Mouse (Mus musculus): ENCODE measurements at regions not wholly inside any gene's neighbourhood (a gene's known extent, or its start where the extent isn't known, plus 50 kb on each side); places are given as distances from the start of the nearest gene placed in this dataset.

DNA sequence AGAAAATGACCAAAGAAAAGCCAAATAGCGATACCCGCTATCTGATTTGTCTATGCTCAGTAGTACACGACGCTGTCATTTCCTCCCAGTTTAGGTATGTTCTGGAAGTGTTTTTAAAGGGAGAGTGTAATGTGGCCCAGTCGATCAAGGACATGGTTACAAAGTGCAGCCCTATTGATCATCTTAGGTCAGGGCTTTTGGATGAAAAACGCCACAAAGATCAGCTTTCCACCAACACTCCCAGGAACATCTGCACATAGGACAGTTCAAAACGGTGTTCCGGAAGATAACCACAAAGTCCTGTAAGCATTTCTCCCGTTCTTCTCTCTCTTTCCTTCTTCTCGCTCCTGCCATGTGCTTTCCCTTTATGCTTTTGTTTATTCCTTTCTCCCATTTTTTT is 149.2 kb upstream of the Maf start:
- TF ChIP-seq POLR2A (IDR thresholded peaks at IDR 0.05; ENCODE audit: extremely low read depth, insufficient read depth, low read length) (no peak), CTCF (IDR thresholded peaks at IDR 0.05; ENCODE audit: low read depth, low read length) (no peak)
- no peak overlapping the region for H3K4me3 ChIP-seq (ENCODE audit: insufficient read depth, low read depth, low read length)
- no peaks in the 10 kb centered on the region for H3K27me3 ChIP-seq (ENCODE audit: control insufficient read depth, insufficient read depth, low read length)
- H3K9ac ChIP-seq (ENCODE audit: low read depth, low read length): no peak overlapping the region
- H3K4me1 ChIP-seq (ENCODE audit: control insufficient read depth, insufficient read depth, low read length): peaks cover 5% of the 10 kb centered on the region
- H3K79me2 ChIP-seq (ENCODE audit: control insufficient read depth, insufficient read depth, low read length): no peaks in the 10 kb centered on the region
- DNase-seq (ENCODE audit: extremely low read depth, low read depth, low spot score): peak; percentile 92
- H3K36me3 ChIP-seq (ENCODE audit: control insufficient read depth, insufficient read depth, low read length): no peaks in the 10 kb centered on the region
- 46% methylated on average over 10 of the region's 10 CpGs for WGBS
- no peak overlapping the region for H3K27ac ChIP-seq (replicated peaks; ENCODE audit: insufficient read depth, low read depth, low read length)

DNA sequence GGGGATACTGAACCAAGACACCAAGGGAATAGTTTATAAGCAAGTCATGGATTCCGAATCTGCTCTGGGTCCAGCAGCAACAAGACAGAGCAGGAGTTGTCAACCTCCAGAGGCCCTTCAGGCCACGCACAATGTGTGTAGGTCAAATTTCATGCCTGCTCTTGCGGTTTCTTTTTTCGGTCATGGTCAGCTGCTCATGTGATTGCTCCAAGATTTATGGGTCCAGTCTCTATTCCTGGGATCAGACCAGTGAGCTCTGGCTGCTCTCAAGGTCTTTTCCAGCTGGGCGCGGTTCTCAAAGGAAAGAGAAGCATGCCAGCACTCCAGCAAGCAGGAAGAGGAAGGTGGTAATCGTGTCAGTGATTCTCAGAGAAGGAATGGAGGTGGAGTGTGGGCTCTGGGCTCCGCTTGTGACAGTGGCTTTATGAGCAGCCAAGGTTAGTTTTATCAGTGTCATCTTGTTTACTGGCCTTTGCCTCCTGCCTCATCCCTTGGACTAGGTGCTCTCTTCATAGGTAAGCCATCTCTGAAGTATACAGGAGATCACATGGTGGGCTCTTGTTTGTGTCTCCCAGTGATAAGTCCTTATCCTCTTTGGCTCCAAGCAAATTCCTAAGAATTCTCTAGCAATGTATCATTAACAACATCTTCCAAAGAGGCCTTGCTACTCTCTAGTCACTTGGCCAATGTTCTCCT is 148.5 kb upstream of the Maf start:
- no peak overlapping the region for H3K27ac ChIP-seq (replicated peaks; ENCODE audit: insufficient read depth, low read depth, low read length)
- TF ChIP-seq POLR2A (IDR thresholded peaks at IDR 0.05; ENCODE audit: extremely low read depth, insufficient read depth, low read length) (no peak), CTCF (IDR thresholded peaks at IDR 0.05; ENCODE audit: low read depth, low read length) (no peak)
- WGBS: 78% methylated on average over 8 of the region's 8 CpGs
- peak; percentile 71 for DNase-seq (ENCODE audit: extremely low read depth, low read depth, low spot score)
- no peak overlapping the region for H3K9ac ChIP-seq (ENCODE audit: low read depth, low read length)
- no peaks in the 10 kb centered on the region for H3K36me3 ChIP-seq (ENCODE audit: control insufficient read depth, insufficient read depth, low read length)
- peaks cover 5% of the 10 kb centered on the region for H3K4me1 ChIP-seq (ENCODE audit: control insufficient read depth, insufficient read depth, low read length)
- no peak overlapping the region for H3K4me3 ChIP-seq (ENCODE audit: insufficient read depth, low read depth, low read length)
- H3K27me3 ChIP-seq (ENCODE audit: control insufficient read depth, insufficient read depth, low read length): no peaks in the 10 kb centered on the region
- no peaks in the 10 kb centered on the region for H3K79me2 ChIP-seq (ENCODE audit: control insufficient read depth, insufficient read depth, low read length)

DNA sequence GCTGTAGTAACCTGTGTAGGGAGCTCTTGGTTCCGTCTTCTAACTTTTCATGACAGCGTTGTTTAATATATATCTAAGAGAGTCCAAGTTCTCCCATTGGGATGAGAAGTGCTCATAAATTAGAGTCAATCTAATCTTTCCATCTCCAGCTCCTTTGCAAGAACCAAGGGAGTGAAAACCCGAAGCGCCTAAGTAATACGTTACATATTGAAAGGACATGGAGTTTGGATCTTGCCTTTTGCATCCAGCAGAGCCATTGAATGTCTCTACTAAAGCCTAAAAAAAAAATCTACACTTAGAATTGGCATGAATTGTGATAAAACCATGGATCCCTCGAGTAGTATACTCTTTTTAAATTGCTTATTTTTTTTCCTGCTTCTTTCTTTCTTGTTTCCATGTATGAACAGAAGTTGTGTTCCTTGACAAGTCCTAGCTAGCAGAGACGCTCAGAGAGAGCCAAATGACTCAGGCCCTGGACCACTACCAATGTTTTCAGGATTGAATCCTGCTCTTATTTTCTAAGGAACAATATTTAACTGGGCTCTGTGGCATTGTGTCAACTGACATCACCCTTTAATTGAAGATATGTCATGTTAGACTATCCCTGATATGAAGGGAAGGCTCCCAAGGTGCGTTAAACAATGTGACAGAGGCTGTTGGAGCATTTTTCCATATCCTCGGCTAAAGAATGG is 146.8 kb upstream of the Maf start:
- peaks cover 5% of the 10 kb centered on the region for H3K4me1 ChIP-seq (ENCODE audit: control insufficient read depth, insufficient read depth, low read length)
- 88% methylated on average over 9 of the region's 9 CpGs for WGBS
- no peaks in the 10 kb centered on the region for H3K36me3 ChIP-seq (ENCODE audit: control insufficient read depth, insufficient read depth, low read length)
- no peaks in the 10 kb centered on the region for H3K27me3 ChIP-seq (ENCODE audit: control insufficient read depth, insufficient read depth, low read length)
- TF ChIP-seq POLR2A (IDR thresholded peaks at IDR 0.05; ENCODE audit: extremely low read depth, insufficient read depth, low read length) (no peak), CTCF (IDR thresholded peaks at IDR 0.05; ENCODE audit: low read depth, low read length) (no peak)
- H3K27ac ChIP-seq (replicated peaks; ENCODE audit: insufficient read depth, low read depth, low read length): no peak overlapping the region
- H3K4me3 ChIP-seq (ENCODE audit: insufficient read depth, low read depth, low read length): no peak overlapping the region
- DNase-seq (ENCODE audit: extremely low read depth, low read depth, low spot score): no peak
- no peaks in the 10 kb centered on the region for H3K79me2 ChIP-seq (ENCODE audit: control insufficient read depth, insufficient read depth, low read length)
- no peak overlapping the region for H3K9ac ChIP-seq (ENCODE audit: low read depth, low read length)

GRCm38 (mm10) chr8:115850552-115850951 is 143.0 kb upstream of the Maf start:
- Histone ChIP-seq H3K4me3 (ENCODE audit: insufficient read depth, low read depth, low read length) (no peak overlapping the region), H3K27ac (replicated peaks; ENCODE audit: insufficient read depth, low read depth, low read length) (no peak overlapping the region), H3K36me3 (ENCODE audit: control insufficient read depth, insufficient read depth, low read length) (no peaks in the 10 kb centered on the region), H3K79me2 (ENCODE audit: control insufficient read depth, insufficient read depth, low read length) (no peaks in the 10 kb centered on the region), H3K9ac (ENCODE audit: low read depth, low read length) (no peak overlapping the region), H3K4me1 (ENCODE audit: control insufficient read depth, insufficient read depth, low read length) (no peaks in the 10 kb centered on the region), H3K27me3 (ENCODE audit: control insufficient read depth, insufficient read depth, low read length) (no peaks in the 10 kb centered on the region)
- DNase-seq (ENCODE audit: extremely low read depth, low read depth, low spot score): no peak
- no peak for TF ChIP-seq CTCF (IDR thresholded peaks at IDR 0.05; ENCODE audit: low read depth, low read length)
- TF ChIP-seq POLR2A (IDR thresholded peaks at IDR 0.05; ENCODE audit: extremely low read depth, insufficient read depth, low read length): no peak
- 67% methylated on average over 1 of the region's 1 CpGs for WGBS

- DNase-seq (ENCODE audit: extremely low read depth, low read depth, low spot score): peak; percentile 59
- TF ChIP-seq POLR2A (IDR thresholded peaks at IDR 0.05; ENCODE audit: extremely low read depth, insufficient read depth, low read length) (no peak), CTCF (IDR thresholded peaks at IDR 0.05; ENCODE audit: low read depth, low read length) (no peak)
- no peak overlapping the region for H3K4me3 ChIP-seq (ENCODE audit: insufficient read depth, low read depth, low read length)
These were observed 125.8 kb upstream of the Maf start for GRCm38 (mm10) chr8:115833391-115833790.

DNA sequence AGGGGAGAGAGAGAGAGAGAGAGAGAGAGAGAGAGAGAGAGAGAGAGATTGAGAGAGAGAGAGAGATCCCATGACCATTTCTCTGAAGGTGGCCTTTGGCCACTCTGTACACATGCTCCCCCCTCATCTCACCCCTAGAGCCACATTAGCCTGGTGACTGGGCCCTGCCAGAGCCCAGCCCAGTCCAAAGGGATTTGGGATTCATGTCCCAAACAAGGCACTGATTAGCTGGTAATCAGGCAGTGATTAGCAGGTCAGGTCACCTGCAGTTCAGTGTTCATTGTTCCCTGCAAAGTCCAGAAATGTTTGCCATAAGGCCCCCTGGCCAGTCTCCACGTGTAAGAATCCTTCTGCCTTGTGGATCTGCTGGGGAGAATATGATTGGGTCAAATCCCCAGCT is 124.1 kb upstream of the Maf start:
- DNase-seq (ENCODE audit: extremely low read depth, low read depth, low spot score): peak; percentile 95
- Histone ChIP-seq H3K9ac (ENCODE audit: low read depth, low read length) (no peak overlapping the region), H3K4me1 (ENCODE audit: control insufficient read depth, insufficient read depth, low read length) (peaks cover 13% of the 10 kb centered on the region; the same call in 1 of the 2 replicates), H3K4me3 (ENCODE audit: insufficient read depth, low read depth, low read length) (no peak overlapping the region), H3K27me3 (ENCODE audit: control insufficient read depth, insufficient read depth, low read length) (no peaks in the 10 kb centered on the region), H3K79me2 (ENCODE audit: control insufficient read depth, insufficient read depth, low read length) (no peaks in the 10 kb centered on the region), H3K36me3 (ENCODE audit: control insufficient read depth, insufficient read depth, low read length) (no peaks in the 10 kb centered on the region), H3K27ac (replicated peaks; ENCODE audit: insufficient read depth, low read depth, low read length) (peak overlapping the region; percentile 47; the same call in 1 of the 2 replicates)
- 8% methylated on average over 1 of the region's 1 CpGs for WGBS
- no peak for TF ChIP-seq CTCF (IDR thresholded peaks at IDR 0.05; ENCODE audit: low read depth, low read length)
- TF ChIP-seq POLR2A (IDR thresholded peaks at IDR 0.05; ENCODE audit: extremely low read depth, insufficient read depth, low read length): no peak

More at GRCm38 (mm10) chr8:115833391-115833790, 125.8 kb upstream of the Maf start:
- Histone ChIP-seq H3K9ac (ENCODE audit: low read depth, low read length) (no peak overlapping the region), H3K27ac (replicated peaks; ENCODE audit: insufficient read depth, low read depth, low read length) (no peak overlapping the region), H3K79me2 (ENCODE audit: control insufficient read depth, insufficient read depth, low read length) (no peaks in the 10 kb centered on the region), H3K4me1 (ENCODE audit: control insufficient read depth, insufficient read depth, low read length) (peaks cover 13% of the 10 kb centered on the region; the same call in 1 of the 2 replicates), H3K27me3 (ENCODE audit: control insufficient read depth, insufficient read depth, low read length) (no peaks in the 10 kb centered on the region), H3K36me3 (ENCODE audit: control insufficient read depth, insufficient read depth, low read length) (no peaks in the 10 kb centered on the region)

Measured in liver, adult 2 months (tissue).